Mouse (Mus musculus) stomach, postnatal 0 days (tissue): Measurements from ENCODE around the gene Fam98a. TPM values are rescaled to one million over a fixed set of nuclear protein-coding genes. Genes with fewer than 3 reads are reported as not detected.

ENCODE experiments used
- ATAC-seq: fragments of 200-750 bp; cut with Nextera tagmentation; 2 replicates; pipeline ENCODE4 v1.8.0; 2017; ENCODE audit not compliant: low FRiP score, low TSS enrichment
- DNase-seq: peaks from one replicate; pipeline ENCODE4 v3.0.0-alpha.2; 2016; ENCODE audit warnings: low spot score
- H3K27ac ChIP-seq: fragments of 300-500 bp; sonication (generic); replicated peaks from 2 replicates; pipeline ENCODE4 v1.5.1; 2014; ENCODE audit warnings: mild to moderate bottlenecking, control low read depth
- H3K27me3 ChIP-seq: fragments of 300-500 bp; sonication (generic); 2 replicates; pipeline ENCODE4 v1.6.1; 2014; ENCODE audit warnings: low read length; ENCODE audit not compliant: control insufficient read depth, insufficient read depth
- H3K36me3 ChIP-seq: fragments of 300-500 bp; sonication (generic); 2 replicates; pipeline ENCODE4 v1.6.1; 2014; ENCODE audit warnings: low read length, mixed read lengths; ENCODE audit not compliant: control insufficient read depth, insufficient read depth
- H3K4me1 ChIP-seq: fragments of 300-500 bp; sonication (generic); replicated peaks from 2 replicates; pipeline ENCODE4 v1.6.1; 2014; ENCODE audit warnings: antibody characterized with exemption; ENCODE audit not compliant: control insufficient read depth, insufficient read depth
- H3K4me2 ChIP-seq: fragments of 300-500 bp; sonication (generic); replicated peaks from 2 replicates; pipeline ENCODE4 v1.6.1; 2014; ENCODE audit warnings: low read depth, mild to moderate bottlenecking, control low read depth, moderate library complexity
- H3K4me3 ChIP-seq: fragments of 300-500 bp; sonication (generic); 2 replicates; pipeline ENCODE4 v1.5.1; 2014; ENCODE audit warnings: low read depth, low read length, control low read depth
- H3K9ac ChIP-seq: fragments of 300-500 bp; sonication (generic); 2 replicates; pipeline ENCODE4 v1.6.1; 2014; ENCODE audit warnings: mild to moderate bottlenecking, low read length, control low read depth, mixed read lengths
- H3K9me3 ChIP-seq: fragments of 300-500 bp; sonication (generic); 2 replicates; pipeline ENCODE4 v1.6.1; 2016; ENCODE audit warnings: low read length; ENCODE audit not compliant: control insufficient read depth
- CTCF ChIP-seq: IDR thresholded peaks from 2 replicates; pipeline ENCODE4 v1.5.1; 2016; ENCODE audit warnings: antibody characterized with exemption, low read depth, mild to moderate bottlenecking, moderate library complexity
- EP300 ChIP-seq: optimal IDR thresholded peaks from 2 replicates; pipeline ENCODE3; 2016; ENCODE audit warnings: antibody characterized with exemption
- WGBS: fragments of 180-500 bp; shearing (Covaris S2); extraction: QIAGEN DNeasy Blood & Tissue Kit; methylation state at CpG from one replicate; pipeline ENCODE4 v1.1.7; 2014; 5-methylcytosine and 5-hydroxymethylcytosine counted together
- polyA plus RNA-seq: library from polyadenylated mRNA; unstranded; fragments of >200 nt; fragmentation: Nextera tagmentation; extraction: Ambion mirVana; gene quantifications from 2 replicates; pipeline ENCODE4 v1.2.1, GENCODE M21; 2015

Gene Fam98a
- polyA plus RNA-seq, 1 experiment from 2014 or later: 15.6 TPM

- DNase-seq (no peak), ATAC-seq (no peak)
- no peaks in the 10 kb centered on the region for H3K4me1 ChIP-seq
- no peak overlapping the region for H3K27ac ChIP-seq
- H3K9ac ChIP-seq: no peak overlapping the region
- 65% methylated on average over 8 of the region's 8 CpGs for WGBS
- H3K27me3 ChIP-seq: no peaks in the 10 kb centered on the region
- no peaks in the 10 kb centered on the region for H3K9me3 ChIP-seq
- H3K4me2 ChIP-seq: no peak overlapping the region
- TF ChIP-seq EP300 (no peak), CTCF (no peak)
- no peaks in the 10 kb centered on the region for H3K36me3 ChIP-seq
- H3K4me3 ChIP-seq: no peak overlapping the region
Measured at GRCm38 (mm10) chr17:75519239-75519900, 32.4 kb downstream of the Fam98a start.

GRCm38 (mm10) chr17:75518181-75518901 is 33.4 kb downstream of the Fam98a start:
- H3K27me3 ChIP-seq: no peaks in the 10 kb centered on the region
- no peak overlapping the region for H3K4me3 ChIP-seq
- DNase-seq: no peak
- H3K9me3 ChIP-seq: no peaks in the 10 kb centered on the region
- ATAC-seq: no peak
- no peak overlapping the region for H3K4me2 ChIP-seq
- 69% methylated on average over 8 of the region's 8 CpGs for WGBS
- no peaks in the 10 kb centered on the region for H3K4me1 ChIP-seq
- H3K27ac ChIP-seq: no peak overlapping the region
- TF ChIP-seq CTCF (no peak), EP300 (no peak)
- H3K36me3 ChIP-seq: no peaks in the 10 kb centered on the region
- no peak overlapping the region for H3K9ac ChIP-seq

- Histone ChIP-seq H3K4me3 (no peak overlapping the region), H3K27me3 (no peaks in the 10 kb centered on the region), H3K4me1 (no peaks in the 10 kb centered on the region), H3K4me2 (no peak overlapping the region), H3K36me3 (no peaks in the 10 kb centered on the region), H3K9ac (no peak overlapping the region), H3K9me3 (no peaks in the 10 kb centered on the region), H3K27ac (no peak overlapping the region)
- WGBS: 51% methylated on average over 4 of the region's 4 CpGs
- ATAC-seq (no peak), DNase-seq (no peak)
- TF ChIP-seq EP300: no peak
- TF ChIP-seq CTCF: no peak
Measured at GRCm38 (mm10) chr17:75516591-75516990, 35.2 kb downstream of the Fam98a start.

- 82% methylated on average over 5 of the region's 5 CpGs for WGBS
- H3K36me3 ChIP-seq: no peaks in the 10 kb centered on the region
- H3K9ac ChIP-seq: no peak overlapping the region
- TF ChIP-seq EP300: no peak
- TF ChIP-seq CTCF: no peak
- H3K4me3 ChIP-seq: no peak overlapping the region
- H3K27ac ChIP-seq: no peak overlapping the region
- DNase-seq (no peak), ATAC-seq (no peak)
- H3K4me1 ChIP-seq: no peaks in the 10 kb centered on the region
- no peak overlapping the region for H3K4me2 ChIP-seq
- no peaks in the 10 kb centered on the region for H3K27me3 ChIP-seq
- H3K9me3 ChIP-seq: no peaks in the 10 kb centered on the region
Measured at GRCm38 (mm10) chr17:75509257-75509656, 42.5 kb downstream of the Fam98a start.

GRCm38 (mm10) chr17:75506708-75507641 is 44.8 kb downstream of the Fam98a start:
- H3K27ac ChIP-seq: no peak overlapping the region
- H3K4me1 ChIP-seq: no peaks in the 10 kb centered on the region
- 70% methylated on average over 10 of the region's 10 CpGs for WGBS
- TF ChIP-seq CTCF: no peak
- no peak for TF ChIP-seq EP300
- no peak overlapping the region for H3K4me2 ChIP-seq
- ATAC-seq: no peak
- no peaks in the 10 kb centered on the region for H3K36me3 ChIP-seq
- no peaks in the 10 kb centered on the region for H3K27me3 ChIP-seq
- no peak for DNase-seq
- no peaks in the 10 kb centered on the region for H3K9me3 ChIP-seq
- H3K9ac ChIP-seq: no peak overlapping the region
- H3K4me3 ChIP-seq: no peak overlapping the region
